Mouse (Mus musculus) C2C12 (cell line): Measurements from ENCODE around the gene Adam1a.

Experiments used
- CEBPB ChIP-seq: IDR thresholded peaks from one replicate; pipeline ENCODE4 v1.6.1; 2011; ENCODE audit warnings: low read depth, mild to moderate bottlenecking, control low read depth, moderate library complexity
- CTCF ChIP-seq: IDR thresholded peaks from one replicate; pipeline ENCODE4 v1.5.1; 2011; ENCODE audit not compliant: control insufficient read depth, insufficient read depth, insufficient read length
- MAX ChIP-seq: IDR thresholded peaks from one replicate; pipeline ENCODE4 v1.6.1; 2011; ENCODE audit warnings: mild to moderate bottlenecking, control low read depth
- USF1 ChIP-seq: IDR thresholded peaks from one replicate; pipeline ENCODE4 v1.6.1; 2011; ENCODE audit warnings: low read depth, mild to moderate bottlenecking, control low read depth, moderate library complexity

- no peak for TF ChIP-seq USF1
- no peak for TF ChIP-seq CTCF
- no peak for TF ChIP-seq CEBPB
- TF ChIP-seq MAX, result no peak
Observed at GRCm38 (mm10) chr5:121592064-121592815, 47.0 kb upstream of the Adam1a start.
